Mouse (Mus musculus) heart, postnatal 36 days (tissue): ENCODE measurements around the gene Rps6ka2. TPM values are rescaled to one million over a fixed set of nuclear protein-coding genes. Genes with fewer than 3 reads are reported as not detected.
"Not testable (repeated sequence)": the region's sequence is repeated elsewhere in the genome, so short reads cannot be mapped to it uniquely, and the experiment has no call there.

Experiments
- DNase-seq, 2 experiments: peaks; one replicate each; pipeline ENCODE4 v3.0.0; 2021 to 2022
- intact Hi-C: fragments of 180-260 bp; cut with DNase I; formaldehyde crosslinking; loops from one replicate; pipeline ENCODE4 v1.15.1; 2025
- total RNA-seq, 2 experiments: library from RNA; stranded (reverse); gene quantifications; 2 replicates each; pipeline ENCODE4 v1.2.3; 2021

Rps6ka2 gene
- total RNA-seq, 2 experiments from 2014 or later: 27.1 to 28.5 TPM

- intact Hi-C loops: not testable (repeated sequence)
These were observed 156.5 kb downstream of the Rps6ka2 start for GRCm38 (mm10) chr17:7326415-7326814.

GRCm38 (mm10) chr17:7332745-7333144, 162.8 kb downstream of the Rps6ka2 start:
- DNase-seq, intact Hi-C loops: not testable (repeated sequence)

More at GRCm38 (mm10) chr17:7326415-7326814, 156.5 kb downstream of the Rps6ka2 start:
- not testable (repeated sequence) for DNase-seq

GRCm38 (mm10) chr17:7337381-7337780, 167.5 kb downstream of the Rps6ka2 start:
- intact Hi-C loops, DNase-seq: not testable (repeated sequence)

- intact Hi-C loops, DNase-seq: not testable (repeated sequence)
These were observed 178.8 kb downstream of the Rps6ka2 start for GRCm38 (mm10) chr17:7348765-7349164.

- intact Hi-C loops, DNase-seq: not testable (repeated sequence)
These were observed 182.7 kb downstream of the Rps6ka2 start, which contains the start of gene Ttll2 for GRCm38 (mm10) chr17:7352596-7352995. Gene Ttll2 (minus strand): TSS chr17:7352696.

Other genes with a start within 250 kb of the Rps6ka2 start
- 10 to 100 TPM; 58.5 to 59.3 TPM for gene Rsph3b, start 221.4 kb upstream of the Rps6ka2 start, total RNA-seq
- gene Tagap1, start 209.0 kb upstream of the Rps6ka2 start, total RNA-seq: 1 to 10 TPM; 7.0 to 7.5 TPM
- gene Rnaset2b, start 199.5 kb upstream of the Rps6ka2 start, total RNA-seq: 100 to 1,000 TPM; 172 to 181 TPM
- not detected for gene Gm49721, start 191.2 kb upstream of the Rps6ka2 start, total RNA-seq
- not detected for gene Gm1604a, start 144.5 kb upstream of the Rps6ka2 start, total RNA-seq
- gene Tcp10a, start 154.5 kb downstream of the Rps6ka2 start, total RNA-seq: not detected
- gene Ttll2, start 182.6 kb downstream of the Rps6ka2 start, total RNA-seq: not detected
- gene Gm49630, start 201.9 kb downstream of the Rps6ka2 start, total RNA-seq: not detected
- gene Unc93a2, start 215.3 kb downstream of the Rps6ka2 start, total RNA-seq: not detected